Mouse (Mus musculus) liver, embryonic 18 days (tissue): Measurements from ENCODE around the gene Mapre3. TPM values are rescaled to one million over a fixed set of nuclear protein-coding genes. Genes with fewer than 3 reads are reported as not detected.

Experiments used
- polyA plus RNA-seq: library from polyadenylated mRNA; depleted of rRNA; stranded (reverse); fragments of >200 nt; gene quantifications from 2 replicates; pipeline ENCODE4 v1.2.3, GENCODE M21; 2012; rRNA removed

The Mapre3 gene
- 8.0 and 9.0 TPM in 2 replicates for polyA plus RNA-seq

GRCm38 (mm10) chr5:30814424-30815119, at the start of gene Mapre3:
TSS of gene Mapre3 (plus strand) at chr5:30814641.

GRCm38 (mm10) chr5:30867712-30868111, 53.3 kb downstream of the Mapre3 start, which contains the start of gene Tmem214:
TSS of gene Tmem214 (plus strand) at chr5:30868012.

GRCm38 (mm10) chr5:30888337-30889087, 74.1 kb downstream of the Mapre3 start, which contains the start of gene Agbl5:
TSS of gene Agbl5 (plus strand) at chr5:30888694.

GRCm38 (mm10) chr5:30907413-30908059, 93.1 kb downstream of the Mapre3 start, which contains the start of gene Ost4:
TSS of gene Ost4 (minus strand) at chr5:30907788.

GRCm38 (mm10) chr5:30913060-30913841, 98.8 kb downstream of the Mapre3 start, which contains the start of gene Emilin1:
TSS of gene Emilin1 (plus strand) at chr5:30913402.

Other genes starting within 250 kb of the Mapre3 start
- 0.09 and 0.14 TPM in 2 replicates for gene Kcnk3, start 226.5 kb upstream of the Mapre3 start, polyA plus RNA-seq
- gene Slc35f6, start 166.7 kb upstream of the Mapre3 start, polyA plus RNA-seq = 14.8 and 15.6 TPM in 2 replicates
- 67.7 and 73.1 TPM in 2 replicates for gene Cenpa, start 147.9 kb upstream of the Mapre3 start, polyA plus RNA-seq
- 0.22 and 0.25 TPM in 2 replicates for gene Dpysl5, start 103.1 kb upstream of the Mapre3 start, polyA plus RNA-seq
- 28.4 and 29.6 TPM in 2 replicates for gene Tmem214, start 53.4 kb downstream of the Mapre3 start, polyA plus RNA-seq
- 5.4 and 6.3 TPM in 2 replicates for gene Agbl5, start 74.1 kb downstream of the Mapre3 start, polyA plus RNA-seq
- gene Ost4, start 93.1 kb downstream of the Mapre3 start, polyA plus RNA-seq = 218 and 229 TPM in 2 replicates
- 24.6 and 29.0 TPM in 2 replicates for gene Emilin1, start 98.8 kb downstream of the Mapre3 start, polyA plus RNA-seq
- gene Khk, start 106.8 kb downstream of the Mapre3 start, polyA plus RNA-seq = 45.7 and 45.9 TPM in 2 replicates
- gene Cgref1, start 130.9 kb downstream of the Mapre3 start, polyA plus RNA-seq = 5.0 and 6.0 TPM in 2 replicates
- gene Preb, start 145.7 kb downstream of the Mapre3 start, polyA plus RNA-seq = 121 and 133 TPM in 2 replicates
- 0.03 and 0.05 TPM in 2 replicates for gene Tcf23, start 154.0 kb downstream of the Mapre3 start, polyA plus RNA-seq
- 64.9 and 72.9 TPM in 2 replicates for gene Atraid, start 233.7 kb downstream of the Mapre3 start, polyA plus RNA-seq
- 4.8 and 4.9 TPM in 2 replicates for gene Slc5a6, start 234.3 kb downstream of the Mapre3 start, polyA plus RNA-seq
- gene Cad, start 240.1 kb downstream of the Mapre3 start, polyA plus RNA-seq = 6.5 and 9.2 TPM in 2 replicates